Mouse (Mus musculus): Measurements from ENCODE around the gene Proser2.

GRCm38 (mm10) chr2:6179749-6180117 lies 49.7 kb upstream of the Proser2 start:
- no peak for TF ChIP-seq CTCF (IDR thresholded peaks at IDR 0.05; ENCODE audit: low read depth)
- no peak for TF ChIP-seq EP300 (IDR thresholded peaks at IDR 0.05; ENCODE audit: low read depth)
